Comparison of ENCODE assay signal across 13 mouse cellular contexts in genomic region chr14:78384370-78384769, GRCm38 (mm10).
"Had no signal": no experiment of that assay in that cellular context is flagged by ENCODE, and none has a peak within 500 bp of the region (broad histone marks: within the 10 kb centered on the region; RNA-seq: fewer than 3 reads in every experiment).

No protein-coding gene starts in this region.

- H3K27me3 ChIP-seq: limb, embryonic 12.5 days; liver, embryonic 13.5 days; lung, embryonic 15.5 days; midbrain, embryonic 12.5 days had no signal

- H3K4me3 ChIP-seq: limb, embryonic 12.5 days; liver, embryonic 13.5 days; lung, embryonic 15.5 days; midbrain, embryonic 12.5 days had no signal

- H3K27ac ChIP-seq: limb, embryonic 12.5 days; liver, embryonic 13.5 days; lung, embryonic 15.5 days; macrophage; midbrain, embryonic 12.5 days had no signal

- DNase-seq: kidney, postnatal 25 days; liver; liver, embryonic 13.5 days; liver, postnatal 0 days; lung, postnatal 14 days; right cerebral cortex, postnatal 25 days; spleen, adult 18-20 months; thymus, adult 18-20 months; thymus, postnatal 36 days had no signal

- H3K4me1 ChIP-seq: limb, embryonic 12.5 days; liver, embryonic 13.5 days; midbrain, embryonic 12.5 days had no signal

- H3K4me2 ChIP-seq: limb, embryonic 12.5 days; liver, embryonic 13.5 days; lung, embryonic 15.5 days; midbrain, embryonic 12.5 days had no signal

- H3K36me3 ChIP-seq: limb, embryonic 12.5 days; liver, embryonic 13.5 days; lung, embryonic 15.5 days; midbrain, embryonic 12.5 days had no signal

- H3K9me3 ChIP-seq: limb, embryonic 12.5 days; liver, embryonic 13.5 days; lung, embryonic 15.5 days; midbrain, embryonic 12.5 days had no signal

- H3K9ac ChIP-seq: limb, embryonic 12.5 days; liver, embryonic 13.5 days; liver, postnatal 0 days; lung, embryonic 15.5 days; midbrain, embryonic 12.5 days had no signal
